Mouse (Mus musculus) kidney, embryonic 16.5 days (tissue): Measurements from ENCODE around the gene Col8a2. TPM values are rescaled to one million over a fixed set of nuclear protein-coding genes. Genes with fewer than 3 reads are reported as not detected.

Experiments used
- ATAC-seq: fragments of 200-750 bp; cut with Nextera tagmentation; 2 replicates; pipeline ENCODE4 v1.8.0; 2017; ENCODE audit warnings: moderate TSS enrichment; ENCODE audit not compliant: low FRiP score, low TSS enrichment
- H3K27ac ChIP-seq: fragments of 300-500 bp; sonication (generic); 2 replicates; pipeline ENCODE4 v1.5.1; 2014; ENCODE audit warnings: low read length
- H3K27me3 ChIP-seq: fragments of 300-500 bp; sonication (generic); 2 replicates; pipeline ENCODE4 v1.6.1; 2014; ENCODE audit warnings: low read length, control low read depth, mixed read lengths; ENCODE audit not compliant: insufficient read depth
- H3K36me3 ChIP-seq: fragments of 300-500 bp; sonication (generic); 2 replicates; pipeline ENCODE4 v1.6.1; 2014; ENCODE audit warnings: low read length, control low read depth, mixed read lengths; ENCODE audit not compliant: insufficient read depth
- H3K4me1 ChIP-seq: fragments of 300-500 bp; sonication (generic); 2 replicates; pipeline ENCODE4 v1.6.1; 2014; ENCODE audit warnings: low read length, control low read depth, mixed read lengths; ENCODE audit not compliant: insufficient read depth
- H3K4me2 ChIP-seq: fragments of 300-500 bp; sonication (generic); replicated peaks from 2 replicates; pipeline ENCODE4 v1.6.1; 2014; ENCODE audit warnings: low read depth, low read length
- H3K4me3 ChIP-seq: fragments of 300-500 bp; sonication (generic); 2 replicates; pipeline ENCODE4 v1.5.1; 2014; ENCODE audit warnings: mild to moderate bottlenecking, low read length
- H3K9ac ChIP-seq: fragments of 300-500 bp; sonication (generic); replicated peaks from 2 replicates; pipeline ENCODE4 v1.6.1; 2014; ENCODE audit warnings: low read length
- H3K9me3 ChIP-seq: fragments of 300-500 bp; sonication (generic); 2 replicates; pipeline ENCODE4 v1.6.1; 2016; ENCODE audit warnings: low read length, control low read depth
- WGBS: fragments of 180-500 bp; shearing (Covaris S2); extraction: QIAGEN DNeasy Blood & Tissue Kit; methylation state at CpG from one replicate; pipeline ENCODE4 v1.1.7; 2014; 5-methylcytosine and 5-hydroxymethylcytosine counted together
- polyA plus RNA-seq: library from polyadenylated mRNA; unstranded; fragments of >200 nt; fragmentation: Nextera tagmentation; extraction: Ambion mirVana; gene quantifications from 2 replicates; pipeline ENCODE4 v1.2.1, GENCODE M21; 2015

Gene Col8a2
- polyA plus RNA-seq, 1 experiment from 2014 or later, result 11.4 TPM

- H3K4me2 ChIP-seq, result peak overlapping the region; percentile 20; the same call in 1 of the 2 replicates
- no peak overlapping the region for H3K4me3 ChIP-seq
- peak overlapping the region; percentile 74 for H3K27ac ChIP-seq
- peak overlapping the region; percentile 7; the same call in 1 of the 2 replicates for H3K9ac ChIP-seq
- no peak for ATAC-seq
- H3K27me3 ChIP-seq, result no peaks in the 10 kb centered on the region
- no peaks in the 10 kb centered on the region for H3K9me3 ChIP-seq
- WGBS, result 76% methylated on average over 17 of the region's 17 CpGs
- H3K36me3 ChIP-seq, result no peaks in the 10 kb centered on the region
- H3K4me1 ChIP-seq, result peaks cover 52% of the 10 kb centered on the region
Observed at GRCm38 (mm10) chr4:126252411-126253237, 34.0 kb upstream of the Col8a2 start.

GRCm38 (mm10) chr4:126253637-126254272 lies 32.8 kb upstream of the Col8a2 start:
- Histone ChIP-seq H3K27me3 (no peaks in the 10 kb centered on the region), H3K4me1 (peaks cover 59% of the 10 kb centered on the region), H3K27ac (no peak overlapping the region), H3K9me3 (no peaks in the 10 kb centered on the region), H3K4me2 (peak overlapping the region; percentile 80), H3K4me3 (peak overlapping the region; percentile 99), H3K36me3 (no peaks in the 10 kb centered on the region), H3K9ac (peak overlapping the region; percentile 99)
- no peak for ATAC-seq
- WGBS, result 59% methylated on average over 14 of the region's 14 CpGs

- H3K27me3 ChIP-seq, result no peaks in the 10 kb centered on the region
- H3K4me3 ChIP-seq, result peak overlapping the region; percentile 99
- WGBS, result 16% methylated on average over 9 of the region's 9 CpGs
- ATAC-seq, result peak; percentile 1; the same call in 1 of the 2 replicates
- peak overlapping the region; percentile 80 for H3K4me2 ChIP-seq
- H3K27ac ChIP-seq, result peak overlapping the region; percentile 93
- H3K9me3 ChIP-seq, result no peaks in the 10 kb centered on the region
- peak overlapping the region; percentile 99 for H3K9ac ChIP-seq
- no peaks in the 10 kb centered on the region for H3K36me3 ChIP-seq
- peaks cover 66% of the 10 kb centered on the region for H3K4me1 ChIP-seq
Observed at GRCm38 (mm10) chr4:126254315-126255112, 32.1 kb upstream of the Col8a2 start.

- peak overlapping the region; percentile 99 for H3K4me3 ChIP-seq
- peak overlapping the region; percentile 93 for H3K27ac ChIP-seq
- peak; percentile 3 for ATAC-seq
- peak overlapping the region; percentile 99 for H3K9ac ChIP-seq
- WGBS, result 0% methylated on average over 45 of the region's 50 CpGs
- no peaks in the 10 kb centered on the region for H3K9me3 ChIP-seq
- H3K27me3 ChIP-seq, result no peaks in the 10 kb centered on the region
- no peaks in the 10 kb centered on the region for H3K36me3 ChIP-seq
- peak overlapping the region; percentile 80 for H3K4me2 ChIP-seq
- peaks cover 75% of the 10 kb centered on the region for H3K4me1 ChIP-seq
Observed at GRCm38 (mm10) chr4:126255113-126256001, 31.2 kb upstream of the Col8a2 start.

GRCm38 (mm10) chr4:126256131-126256791 lies 30.3 kb upstream of the Col8a2 start, which contains the start of gene Map7d1:
Map7d1 (minus strand) TSS chr4:126256343.
- peak within 1 kb of the TSS; percentile 99 for H3K9ac ChIP-seq
- peak; percentile 81 for ATAC-seq
- peak within 1 kb of the TSS; percentile 93 for H3K27ac ChIP-seq
- 0% methylated on average over 59 of the region's 59 CpGs for WGBS
- no peaks in the 10 kb centered on the region for H3K9me3 ChIP-seq
- no peaks in the 10 kb centered on the region for H3K27me3 ChIP-seq
- peak within 1 kb of the TSS; percentile 99 for H3K4me3 ChIP-seq
- H3K36me3 ChIP-seq, result no peaks in the 10 kb centered on the region
- peaks cover 76% of the 10 kb centered on the region for H3K4me1 ChIP-seq
- peak within 1 kb of the TSS; percentile 80 for H3K4me2 ChIP-seq

- Histone ChIP-seq H3K27ac (peak overlapping the region; percentile 93), H3K4me1 (peaks cover 76% of the 10 kb centered on the region)
Observed at GRCm38 (mm10) chr4:126256967-126257881, 29.4 kb upstream of the Col8a2 start.

GRCm38 (mm10) chr4:126259063-126259462 lies 27.5 kb upstream of the Col8a2 start:
- Histone ChIP-seq H3K4me1 (peaks cover 64% of the 10 kb centered on the region), H3K36me3 (no peaks in the 10 kb centered on the region), H3K4me3 (no peak overlapping the region), H3K27me3 (no peaks in the 10 kb centered on the region), H3K4me2 (peak overlapping the region; percentile 46; the same call in 1 of the 2 replicates), H3K27ac (peak overlapping the region; percentile 96), H3K9me3 (no peaks in the 10 kb centered on the region), H3K9ac (peak overlapping the region; percentile 6; the same call in 1 of the 2 replicates)
- 27% methylated on average over 3 of the region's 3 CpGs for WGBS
- no peak for ATAC-seq

More at GRCm38 (mm10) chr4:126256967-126257881, 29.4 kb upstream of the Col8a2 start:
- Histone ChIP-seq H3K9ac (peak overlapping the region; percentile 99), H3K27me3 (no peaks in the 10 kb centered on the region), H3K4me3 (peak overlapping the region; percentile 99), H3K36me3 (no peaks in the 10 kb centered on the region), H3K4me2 (peak overlapping the region; percentile 80), H3K9me3 (no peaks in the 10 kb centered on the region)
- no peak for ATAC-seq
- 5% methylated on average over 26 of the region's 26 CpGs for whole genome bisulfite sequencing
